Mouse (Mus musculus): ENCODE measurements at regions not wholly inside any gene's neighbourhood (a gene's known extent, or its start where the extent isn't known, plus 50 kb on each side); places are given as distances from the start of the nearest gene placed in this dataset.

- Histone ChIP-seq H3K27ac (ENCODE audit: low read length) (peak overlapping the region; percentile 50), H3K27me3 (ENCODE audit: insufficient read depth, low read length) (no peaks in the 10 kb centered on the region), H3K4me3 (ENCODE audit: low read length) (no peak overlapping the region), H3K4me2 (replicated peaks; ENCODE audit: low read depth, low read length) (no peak overlapping the region), H3K4me1 (ENCODE audit: insufficient read depth, low read length) (no peaks in the 10 kb centered on the region), H3K36me3 (ENCODE audit: insufficient read depth, low read length) (no peaks in the 10 kb centered on the region), H3K9me3 (ENCODE audit: low read length) (no peaks in the 10 kb centered on the region), H3K9ac (replicated peaks; ENCODE audit: low read length) (no peak overlapping the region)
- no peak for ATAC-seq (ENCODE audit: low FRiP score, low TSS enrichment)
- WGBS: 60% methylated on average over 2 of the region's 2 CpGs
Observed at GRCm38 (mm10) chrX:77432001-77432565, 78.7 kb upstream of the Tbl1x start.

GRCm38 (mm10) chrX:77432846-77433810 is 77.7 kb upstream of the Tbl1x start:
- Histone ChIP-seq H3K36me3 (ENCODE audit: insufficient read depth, low read length) (no peaks in the 10 kb centered on the region), H3K4me1 (ENCODE audit: insufficient read depth, low read length) (no peaks in the 10 kb centered on the region), H3K27me3 (ENCODE audit: insufficient read depth, low read length) (no peaks in the 10 kb centered on the region), H3K9me3 (ENCODE audit: low read length) (no peaks in the 10 kb centered on the region), H3K4me3 (ENCODE audit: low read length) (peak overlapping the region; percentile 19), H3K9ac (replicated peaks; ENCODE audit: low read length) (0 out of 2 replicates have a peak overlapping the region, but pooled peaks have one; percentile 35), H3K4me2 (replicated peaks; ENCODE audit: low read depth, low read length) (peak overlapping the region; percentile 45), H3K27ac (ENCODE audit: low read length) (peak overlapping the region; percentile 63)
- peak; percentile 96 for ATAC-seq (ENCODE audit: low FRiP score, low TSS enrichment)
- 22% methylated on average over 22 of the region's 29 CpGs for WGBS

GRCm38 (mm10) chrX:77433811-77434192 is 77.0 kb upstream of the Tbl1x start:
- Histone ChIP-seq H3K27me3 (ENCODE audit: insufficient read depth, low read length) (no peaks in the 10 kb centered on the region), H3K4me2 (replicated peaks; ENCODE audit: low read depth, low read length) (peak overlapping the region; percentile 45), H3K4me3 (ENCODE audit: low read length) (peak overlapping the region; percentile 19), H3K4me1 (ENCODE audit: insufficient read depth, low read length) (no peaks in the 10 kb centered on the region), H3K9me3 (ENCODE audit: low read length) (no peaks in the 10 kb centered on the region), H3K36me3 (ENCODE audit: insufficient read depth, low read length) (no peaks in the 10 kb centered on the region), H3K27ac (ENCODE audit: low read length) (peak overlapping the region; percentile 63), H3K9ac (replicated peaks; ENCODE audit: low read length) (0 out of 2 replicates have a peak overlapping the region, but pooled peaks have one; percentile 35)
- 26% methylated on average over 3 of the region's 3 CpGs for WGBS
- peak; percentile 72; the same call in 1 of the 2 replicates for ATAC-seq (ENCODE audit: low FRiP score, low TSS enrichment)

- H3K9me3 ChIP-seq (ENCODE audit: low read length): no peaks in the 10 kb centered on the region
- H3K27me3 ChIP-seq (ENCODE audit: insufficient read depth, low read length): no peaks in the 10 kb centered on the region
- no peak overlapping the region for H3K9ac ChIP-seq (replicated peaks; ENCODE audit: low read length)
- no peak overlapping the region for H3K4me2 ChIP-seq (replicated peaks; ENCODE audit: low read depth, low read length)
- no peaks in the 10 kb centered on the region for H3K36me3 ChIP-seq (ENCODE audit: insufficient read depth, low read length)
- WGBS: 41% methylated on average over 3 of the region's 3 CpGs
- H3K27ac ChIP-seq (ENCODE audit: low read length): no peak overlapping the region
- no peak for ATAC-seq (ENCODE audit: low FRiP score, low TSS enrichment)
- no peaks in the 10 kb centered on the region for H3K4me1 ChIP-seq (ENCODE audit: insufficient read depth, low read length)
- H3K4me3 ChIP-seq (ENCODE audit: low read length): no peak overlapping the region
Observed at GRCm38 (mm10) chrX:77443852-77444492, 66.8 kb upstream of the Tbl1x start.

- H3K36me3 ChIP-seq (ENCODE audit: insufficient read depth, low read length): no peaks in the 10 kb centered on the region
- H3K9me3 ChIP-seq (ENCODE audit: low read length): no peaks in the 10 kb centered on the region
- H3K9ac ChIP-seq (replicated peaks; ENCODE audit: low read length): no peak overlapping the region
- H3K27me3 ChIP-seq (ENCODE audit: insufficient read depth, low read length): no peaks in the 10 kb centered on the region
- ATAC-seq (ENCODE audit: low FRiP score, low TSS enrichment): no peak
- no peaks in the 10 kb centered on the region for H3K4me1 ChIP-seq (ENCODE audit: insufficient read depth, low read length)
- no peak overlapping the region for H3K4me3 ChIP-seq (ENCODE audit: low read length)
- no peak overlapping the region for H3K27ac ChIP-seq (ENCODE audit: low read length)
- WGBS: 92% methylated on average over 3 of the region's 3 CpGs
- no peak overlapping the region for H3K4me2 ChIP-seq (replicated peaks; ENCODE audit: low read depth, low read length)
Observed at GRCm38 (mm10) chrX:77446755-77447154, 64.1 kb upstream of the Tbl1x start.

GRCm38 (mm10) chrX:77451977-77452675 is 58.7 kb upstream of the Tbl1x start:
- Histone ChIP-seq H3K36me3 (ENCODE audit: insufficient read depth, low read length) (no peaks in the 10 kb centered on the region), H3K4me1 (ENCODE audit: insufficient read depth, low read length) (no peaks in the 10 kb centered on the region), H3K9ac (replicated peaks; ENCODE audit: low read length) (no peak overlapping the region), H3K27ac (ENCODE audit: low read length) (no peak overlapping the region), H3K4me2 (replicated peaks; ENCODE audit: low read depth, low read length) (no peak overlapping the region), H3K4me3 (ENCODE audit: low read length) (no peak overlapping the region), H3K27me3 (ENCODE audit: insufficient read depth, low read length) (no peaks in the 10 kb centered on the region), H3K9me3 (ENCODE audit: low read length) (no peaks in the 10 kb centered on the region)
- 85% methylated on average over 1 of the region's 1 CpGs for WGBS
- ATAC-seq (ENCODE audit: low FRiP score, low TSS enrichment): no peak
